Mouse (Mus musculus) adrenal gland (tissue): ENCODE measurements at regions not wholly inside any gene's neighbourhood (a gene's known extent, or its start where the extent isn't known, plus 50 kb on each side); places are given as distances from the start of the nearest gene placed in this dataset.

ENCODE experiments used
- intact Hi-C: fragments of 180-260 bp; cut with DNase I; formaldehyde crosslinking; loops from one replicate; pipeline ENCODE4 v1.15.1; 2025

DNA sequence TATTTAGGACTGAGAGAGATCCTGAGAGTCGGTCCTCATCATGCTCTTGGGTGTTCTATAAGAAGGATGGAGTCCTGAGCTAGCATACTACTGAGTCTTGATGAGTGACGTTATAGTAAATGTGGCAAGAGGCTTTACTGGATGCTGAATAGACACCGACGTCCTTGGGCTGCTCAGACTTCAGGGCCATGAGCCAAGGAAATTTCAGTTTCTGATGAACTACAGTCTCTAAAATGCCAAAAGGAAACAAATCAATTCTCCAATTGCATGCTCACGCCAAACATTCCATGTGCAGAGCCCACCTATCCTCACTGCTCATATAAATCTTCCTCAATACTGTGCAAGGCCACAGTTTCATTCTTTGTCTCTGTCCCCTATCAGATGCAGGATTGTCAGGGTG, 277.2 kb upstream of the Sox11 start:
- intact Hi-C loops, result no loop called here

DNA sequence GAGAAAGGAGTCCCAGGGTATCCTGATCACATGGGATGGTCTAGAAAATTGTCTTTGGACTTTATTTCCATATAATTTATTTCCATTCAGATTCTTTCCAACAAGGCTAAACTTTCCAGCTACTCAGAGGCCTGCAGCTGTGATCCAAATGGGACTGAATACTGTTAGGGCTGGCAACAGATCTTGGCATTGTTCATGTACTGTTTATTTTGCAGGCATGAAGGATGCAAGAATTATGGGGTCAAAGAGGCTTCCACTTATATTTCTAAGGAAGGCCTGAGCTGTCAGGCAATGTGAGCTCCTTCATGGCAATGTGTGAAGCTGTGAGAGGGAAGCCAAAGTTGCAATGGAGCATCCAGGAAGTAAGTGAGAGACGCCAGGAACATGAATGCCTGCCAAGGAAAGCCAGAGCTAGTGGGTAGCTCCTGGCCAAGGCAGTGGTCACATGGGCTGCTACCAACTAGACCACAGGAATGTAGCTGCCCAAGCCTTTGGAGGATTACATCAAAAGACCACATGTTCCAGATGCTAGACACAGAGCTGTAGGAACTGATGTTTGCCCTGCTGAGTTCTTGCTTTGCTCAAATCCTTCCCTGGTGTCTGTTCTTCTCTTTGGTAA, 261.8 kb upstream of the Sox11 start:
- intact Hi-C loops, result no loop called here

DNA sequence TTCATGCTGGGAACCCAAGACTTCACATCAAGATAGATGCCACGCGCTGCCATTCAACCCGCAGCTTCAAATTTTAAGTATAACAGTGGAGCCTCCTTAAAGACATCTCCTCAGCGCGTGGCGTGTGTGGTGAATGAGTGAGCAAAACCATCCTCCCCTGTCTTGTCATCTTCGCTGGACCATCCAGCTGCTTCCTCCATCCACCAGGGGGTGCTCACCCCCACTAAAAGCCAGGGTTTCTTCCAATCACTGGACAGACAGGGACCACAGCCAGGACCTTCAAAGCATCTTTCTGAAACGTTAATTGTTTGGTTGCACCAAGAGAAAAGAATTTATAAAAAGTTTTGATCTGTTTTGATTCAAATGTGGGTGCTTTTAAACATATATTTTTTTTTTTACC, 256.8 kb upstream of the Sox11 start:
- intact Hi-C loops, result loop anchor here (2.0 to 5.0 kb wide), 2 partner anchors 583 to 834 kb away; no protein-coding TSS in a partner anchor

DNA sequence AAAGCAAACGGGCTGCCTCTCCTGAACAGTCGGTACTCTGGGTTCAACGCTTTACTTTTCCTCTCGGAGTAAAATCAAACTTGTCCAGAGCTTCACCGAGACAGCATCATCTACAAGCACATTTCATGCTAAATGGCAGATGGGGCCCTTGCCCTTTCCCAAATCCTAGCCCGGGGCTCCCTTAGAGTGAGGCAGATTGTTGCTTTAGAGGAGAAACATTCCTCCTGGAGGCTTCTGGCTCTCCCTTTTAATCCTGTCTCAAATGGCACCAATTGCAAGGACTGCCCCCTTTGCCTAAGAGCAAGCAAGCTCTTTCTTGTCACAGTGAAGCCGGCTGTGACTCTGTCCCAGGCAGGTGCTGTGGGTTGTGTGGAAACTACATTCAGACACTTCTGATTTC, 255.5 kb upstream of the Sox11 start:
- intact Hi-C loops, result loop anchor here (2.0 to 5.0 kb wide), 2 partner anchors 584 to 835 kb away; no protein-coding TSS in a partner anchor

DNA sequence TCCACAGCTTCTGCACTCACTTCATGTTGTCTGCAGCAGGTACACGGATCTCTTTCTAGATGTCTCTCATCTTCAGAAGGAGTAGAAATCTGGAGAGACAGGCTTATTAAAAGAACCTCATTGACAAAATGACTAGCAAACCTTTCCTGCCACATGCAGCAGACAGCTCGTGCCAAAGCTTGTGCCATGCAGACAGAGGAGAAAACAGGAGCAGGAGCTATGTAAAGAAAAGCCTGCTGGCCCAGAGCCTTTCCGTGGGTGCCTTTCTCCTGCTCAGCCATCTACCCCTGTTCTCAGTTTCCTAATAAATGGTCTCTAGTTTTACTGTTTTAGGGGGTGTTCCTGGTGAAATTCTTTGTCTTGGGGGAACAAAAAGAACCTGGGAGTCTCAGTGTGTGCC, 254.9 kb upstream of the Sox11 start:
- intact Hi-C loops, result loop anchor here (5.0 kb wide), 1 partner anchor 585 kb away; no protein-coding TSS in a partner anchor

DNA sequence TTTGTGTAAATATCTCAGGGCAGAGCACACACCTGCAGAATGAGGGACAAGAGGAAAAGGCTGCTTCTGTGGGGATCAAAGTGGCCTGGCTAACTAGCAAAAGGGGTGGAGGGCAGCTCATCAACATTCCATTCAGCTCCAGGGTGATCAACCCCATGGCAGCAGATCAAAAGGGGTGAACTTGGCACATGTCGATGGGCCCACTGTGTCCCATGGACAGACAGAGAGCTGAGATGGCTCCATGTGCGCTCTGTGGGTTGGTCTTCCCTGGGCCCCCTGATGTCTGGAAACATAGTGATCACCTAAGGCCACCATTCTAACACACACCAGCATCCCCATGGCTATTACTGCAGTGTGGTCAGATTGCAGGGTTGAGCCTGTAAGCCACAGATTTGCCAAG, 253.2 kb upstream of the Sox11 start:
- intact Hi-C loops, result loop anchor here (5.0 kb wide), 1 partner anchor 587 kb away; no protein-coding TSS in a partner anchor

DNA sequence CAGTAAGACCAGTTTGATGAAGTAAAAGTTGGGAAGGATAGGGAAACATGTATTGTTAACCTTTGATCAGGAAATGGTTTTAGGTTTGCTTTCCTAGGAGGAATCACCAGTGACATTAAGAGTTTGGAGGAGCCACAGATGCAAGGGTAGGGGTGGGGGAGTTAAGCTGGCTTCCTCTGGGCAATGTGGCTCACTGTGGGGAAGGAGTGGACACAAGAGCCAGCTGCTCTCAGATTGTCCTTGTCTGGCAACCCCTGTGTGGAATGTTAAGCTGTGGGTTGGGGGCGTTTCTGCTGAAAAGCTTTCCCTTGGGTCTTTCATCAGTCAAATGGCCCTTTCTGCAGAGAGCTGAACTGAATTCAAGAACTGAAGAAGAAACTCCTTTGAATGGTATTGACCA, 251.1 kb upstream of the Sox11 start:
- intact Hi-C loops, result no loop called here

DNA sequence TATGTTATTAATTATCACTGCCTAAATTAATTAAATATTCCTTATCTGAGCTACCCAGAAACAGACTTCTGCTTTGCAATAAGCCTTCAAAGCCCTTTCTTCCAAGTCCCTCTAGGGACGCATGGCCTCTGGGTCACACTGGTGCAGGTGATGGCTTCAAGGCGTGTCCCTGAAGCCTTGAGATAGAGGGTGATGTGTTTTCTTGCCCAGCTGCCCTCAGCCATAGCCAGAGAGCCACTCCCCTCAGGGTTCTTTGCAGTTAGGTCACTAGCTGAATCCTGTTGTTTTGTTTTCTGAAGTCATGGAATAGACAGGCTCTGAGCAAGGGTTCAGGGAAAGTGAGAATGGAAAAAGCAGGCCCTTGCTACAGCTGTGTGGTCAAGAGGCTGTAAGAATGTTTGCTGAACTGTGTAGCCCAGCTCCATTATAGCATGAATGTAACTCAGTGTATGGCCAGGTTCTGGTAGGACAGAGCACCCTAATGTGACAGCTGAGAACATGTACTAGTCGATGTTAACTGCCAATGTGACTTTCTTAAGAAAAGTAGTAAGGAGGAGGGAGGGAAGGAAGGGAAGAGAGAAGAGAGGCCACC, 233.8 kb upstream of the Sox11 start:
- intact Hi-C loops, result no loop called here

DNA sequence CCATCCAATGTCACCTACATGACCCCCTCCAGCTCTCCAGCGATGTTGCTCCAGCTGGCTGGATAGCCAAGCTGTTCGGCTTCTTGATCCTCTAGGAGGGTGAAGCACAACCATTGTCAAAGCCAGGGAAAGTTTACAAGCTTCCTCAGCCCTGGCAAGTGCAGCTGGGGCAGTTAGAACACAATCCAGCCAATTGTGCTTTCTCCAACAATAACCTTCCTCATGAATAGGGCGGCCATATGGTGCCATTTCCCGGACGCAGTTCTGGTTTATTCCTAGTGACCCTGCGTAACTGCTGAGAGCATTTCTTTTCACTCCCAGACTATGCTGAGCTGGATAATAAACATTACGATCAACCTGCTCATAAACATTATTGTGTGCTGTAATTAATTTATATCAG, 233.3 kb upstream of the Sox11 start:
- intact Hi-C loops, result no loop called here

DNA sequence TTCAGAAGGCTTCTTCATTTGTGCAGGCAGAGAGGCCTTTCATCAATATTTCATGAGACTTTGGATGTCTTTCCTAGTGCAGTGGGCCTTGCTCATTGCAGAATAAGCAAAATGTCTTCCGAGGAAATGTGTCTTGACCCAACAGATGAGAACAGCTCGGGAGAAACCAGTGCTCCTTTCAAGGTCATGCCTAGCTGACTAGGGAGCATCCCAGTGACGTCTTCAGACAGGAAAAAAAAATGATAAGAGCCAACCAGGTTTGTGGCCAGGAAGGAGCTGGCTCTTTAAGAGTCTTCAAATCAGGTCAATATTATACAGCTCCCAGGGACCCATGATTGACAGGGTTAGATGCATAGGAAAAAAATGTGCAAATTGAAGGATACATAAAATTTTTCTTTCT, 224.9 kb upstream of the Sox11 start:
- intact Hi-C loops, result no loop called here

DNA sequence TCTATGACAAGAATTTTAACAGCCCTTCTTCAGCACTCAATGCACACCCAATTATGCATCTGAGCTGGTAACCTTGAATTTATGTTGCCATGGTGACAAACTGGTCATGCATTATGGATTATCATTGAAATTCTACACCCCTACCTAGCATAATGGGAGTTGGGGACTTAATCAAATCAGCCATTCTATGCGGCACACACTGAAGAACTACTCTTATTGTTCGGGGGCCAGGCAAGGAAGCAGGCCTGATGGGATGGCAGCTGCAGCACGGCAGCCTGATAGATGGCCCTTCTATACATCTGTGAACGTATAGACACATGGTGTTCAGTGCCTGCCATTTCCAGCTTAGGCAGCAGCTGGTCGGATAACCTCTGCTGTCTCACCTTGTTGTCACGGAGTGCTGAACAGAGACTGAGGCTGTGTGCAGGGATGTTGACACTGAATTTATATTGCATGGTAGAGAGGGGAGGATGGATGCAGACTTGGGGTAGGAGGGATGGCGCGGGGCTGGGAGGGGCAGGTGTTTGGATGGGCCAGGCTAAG, 223.7 kb upstream of the Sox11 start:
- intact Hi-C loops, result no loop called here

DNA sequence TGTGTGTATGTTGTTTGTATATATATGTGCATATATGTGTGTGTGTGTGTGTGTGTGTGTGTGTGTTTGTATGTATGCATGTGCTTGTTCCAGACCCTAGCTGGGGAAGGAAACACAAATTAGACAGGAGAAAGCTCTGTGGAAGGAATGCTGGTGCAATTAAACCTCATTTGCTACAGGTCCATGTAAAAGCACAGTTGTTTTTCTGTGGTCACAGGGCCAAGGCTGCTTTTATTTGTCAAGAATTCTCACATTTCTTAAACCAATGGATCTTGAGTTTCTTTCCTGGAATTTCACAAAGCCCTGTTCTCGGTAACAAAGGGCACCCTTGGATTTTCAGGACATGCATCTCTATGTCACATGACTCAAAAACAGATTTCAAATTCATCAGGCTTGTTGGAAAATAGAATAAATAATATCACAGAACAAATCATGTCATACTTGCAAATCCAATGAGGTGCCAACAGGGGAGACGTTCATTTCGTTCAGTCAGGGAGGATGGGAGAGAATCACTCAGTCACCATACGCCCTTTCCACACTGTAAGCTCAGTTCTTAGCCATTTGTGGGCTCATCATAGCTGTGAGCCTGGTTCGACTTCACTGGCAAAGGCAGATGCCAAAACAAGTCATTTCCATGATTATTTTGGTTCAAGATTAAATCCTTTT, 222.4 kb upstream of the Sox11 start:
- intact Hi-C loops, result no loop called here

DNA sequence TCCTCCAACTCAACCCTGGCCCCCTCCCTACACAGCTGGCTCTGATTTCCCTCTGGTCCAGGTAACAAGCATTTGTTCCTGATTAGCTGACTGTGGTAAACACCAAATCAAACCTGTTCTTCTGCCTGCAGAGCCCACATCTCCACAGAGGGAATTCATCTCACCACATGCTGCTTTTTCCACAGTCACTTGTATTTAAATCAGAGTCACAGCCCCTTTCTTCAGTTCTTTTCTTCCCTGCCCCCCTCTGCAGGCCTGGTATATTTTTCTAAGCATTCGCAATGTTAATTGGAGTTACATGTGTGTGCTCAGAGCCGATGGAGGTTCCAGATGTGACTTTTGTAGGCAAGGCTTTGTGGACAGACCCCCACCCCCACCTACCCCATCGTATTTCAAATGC, 221.5 kb upstream of the Sox11 start:
- intact Hi-C loops, result no loop called here

DNA sequence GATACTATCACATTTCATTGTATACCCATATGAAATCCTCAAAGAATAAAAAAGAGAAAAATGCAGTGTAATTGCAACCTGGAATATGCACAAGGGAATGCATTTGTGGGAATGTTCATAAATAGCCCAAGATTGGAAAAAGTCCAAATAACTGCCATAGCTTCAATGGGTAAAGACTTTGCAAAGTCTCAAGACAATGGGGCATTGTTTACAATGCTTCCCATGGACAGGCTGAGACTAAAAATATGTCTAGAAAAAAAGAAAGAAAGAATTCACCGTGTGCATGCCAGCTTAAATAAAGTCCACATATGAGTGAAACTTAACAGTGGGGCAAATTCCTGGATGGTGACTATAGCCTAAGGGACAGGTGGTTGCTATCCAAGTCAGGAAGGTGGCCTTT, 210.4 kb upstream of the Sox11 start:
- intact Hi-C loops, result no loop called here

DNA sequence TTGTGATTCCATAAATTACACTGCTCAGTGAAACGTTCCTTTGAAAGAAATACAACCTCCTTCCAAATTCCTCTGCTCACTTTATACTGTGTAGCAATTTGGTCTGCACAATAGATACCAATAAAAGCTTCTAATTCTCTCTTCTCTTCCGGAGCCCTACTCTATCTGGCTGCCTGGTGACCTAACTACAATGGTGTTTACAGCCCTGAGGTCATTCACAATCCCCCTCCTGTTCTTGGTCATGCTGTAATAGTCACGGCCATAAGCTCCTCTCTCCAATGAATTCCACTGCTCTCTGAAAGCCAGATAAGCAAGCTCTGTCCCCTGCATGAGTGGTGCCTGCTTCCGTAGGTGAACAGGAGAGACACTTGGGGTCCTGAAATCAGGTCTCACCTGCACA, 195.8 kb upstream of the Sox11 start:
- intact Hi-C loops, result no loop called here

DNA sequence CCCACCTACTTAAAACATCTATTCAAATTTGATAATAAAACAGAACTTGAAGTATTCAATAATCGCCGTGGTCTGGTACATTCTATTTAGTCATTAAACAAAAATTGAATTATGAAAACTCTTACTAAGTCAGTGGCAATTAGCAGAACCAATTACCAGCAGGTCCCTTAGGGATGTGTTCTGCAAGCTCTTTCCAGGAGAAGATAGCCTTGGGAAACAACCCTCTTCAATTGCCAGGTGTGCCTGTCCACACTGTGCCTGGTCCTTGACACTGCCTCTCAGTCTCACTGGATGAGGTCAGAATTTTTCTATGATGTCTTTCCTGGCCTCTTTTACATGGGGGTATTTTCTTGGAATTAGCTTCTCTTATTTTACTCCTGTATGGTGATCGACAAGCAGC, 195.1 kb upstream of the Sox11 start:
- intact Hi-C loops, result no loop called here

DNA sequence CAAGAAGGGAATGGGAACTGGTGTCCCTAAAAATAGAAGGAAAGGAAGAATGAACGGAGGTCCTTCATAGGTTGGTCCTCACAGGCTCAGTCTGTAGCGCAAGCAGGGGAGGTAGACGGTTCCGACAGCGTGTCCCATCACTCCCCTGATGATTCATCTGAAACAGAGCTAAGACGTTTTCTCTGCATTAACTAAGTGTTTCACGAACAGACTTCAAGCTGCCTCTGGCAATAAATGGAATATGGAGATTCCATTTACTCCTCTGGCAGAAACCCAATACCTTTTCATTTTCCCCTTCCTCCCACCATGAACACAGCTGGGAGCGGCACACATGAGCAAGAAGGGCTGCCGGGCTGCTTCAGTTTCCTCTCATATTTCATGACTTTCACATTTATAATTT, 194.6 kb upstream of the Sox11 start:
- intact Hi-C loops, result no loop called here

DNA sequence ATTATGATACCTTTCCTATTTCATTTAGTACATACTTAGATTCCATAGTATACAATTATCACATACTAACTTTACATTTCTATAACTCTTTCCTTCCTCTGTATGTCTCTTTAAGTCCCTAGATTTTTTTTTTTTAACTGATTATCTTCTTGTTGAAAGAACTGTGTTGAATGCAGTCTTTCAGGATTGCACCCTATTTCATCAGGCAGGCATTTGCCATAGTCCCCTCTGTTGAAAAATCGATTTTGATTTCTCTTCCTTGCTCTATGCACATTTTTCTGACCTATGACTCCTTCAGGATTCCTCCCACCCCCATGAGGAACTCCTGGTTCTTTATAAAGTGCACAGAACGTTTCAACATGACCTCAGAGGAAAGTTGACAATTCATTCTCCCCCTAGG, 183.2 kb upstream of the Sox11 start:
- intact Hi-C loops, result no loop called here

DNA sequence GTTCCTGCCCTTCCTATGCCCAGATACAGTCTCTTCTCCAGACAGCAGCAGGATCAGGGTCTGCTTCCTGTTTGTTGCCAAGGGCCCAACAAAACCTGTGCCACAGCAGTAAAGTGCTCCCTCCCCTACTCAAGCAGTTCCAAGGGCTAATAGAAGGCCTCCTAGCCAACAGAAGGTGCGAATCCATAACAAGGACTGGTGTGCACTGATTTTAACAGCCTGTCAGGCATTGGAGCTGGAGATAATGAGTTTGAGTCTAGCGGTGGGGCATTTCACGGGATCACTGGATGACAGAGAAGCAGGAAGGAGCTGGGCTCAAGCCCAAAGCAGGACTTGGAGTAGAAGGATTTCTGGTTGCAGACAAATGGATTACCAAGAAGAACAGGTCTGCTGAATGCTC, 170.9 kb upstream of the Sox11 start:
- intact Hi-C loops, result no loop called here

DNA sequence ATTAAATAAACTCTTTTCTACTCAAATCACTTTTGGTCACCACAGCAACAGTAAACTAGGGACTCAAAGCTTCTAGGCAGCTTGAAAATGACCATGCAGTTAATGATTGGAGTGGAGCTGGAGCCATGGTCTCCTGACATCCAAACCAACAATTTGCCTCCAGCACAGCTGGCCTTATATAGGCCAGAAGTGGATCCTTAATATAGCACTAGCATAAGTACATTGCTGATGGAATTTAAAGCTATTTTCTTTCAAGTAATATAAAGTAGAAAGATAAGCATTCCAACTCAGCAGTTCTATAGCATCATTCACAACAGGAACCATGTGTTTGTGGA, 165.8 kb upstream of the Sox11 start:
- intact Hi-C loops, result no loop called here

DNA sequence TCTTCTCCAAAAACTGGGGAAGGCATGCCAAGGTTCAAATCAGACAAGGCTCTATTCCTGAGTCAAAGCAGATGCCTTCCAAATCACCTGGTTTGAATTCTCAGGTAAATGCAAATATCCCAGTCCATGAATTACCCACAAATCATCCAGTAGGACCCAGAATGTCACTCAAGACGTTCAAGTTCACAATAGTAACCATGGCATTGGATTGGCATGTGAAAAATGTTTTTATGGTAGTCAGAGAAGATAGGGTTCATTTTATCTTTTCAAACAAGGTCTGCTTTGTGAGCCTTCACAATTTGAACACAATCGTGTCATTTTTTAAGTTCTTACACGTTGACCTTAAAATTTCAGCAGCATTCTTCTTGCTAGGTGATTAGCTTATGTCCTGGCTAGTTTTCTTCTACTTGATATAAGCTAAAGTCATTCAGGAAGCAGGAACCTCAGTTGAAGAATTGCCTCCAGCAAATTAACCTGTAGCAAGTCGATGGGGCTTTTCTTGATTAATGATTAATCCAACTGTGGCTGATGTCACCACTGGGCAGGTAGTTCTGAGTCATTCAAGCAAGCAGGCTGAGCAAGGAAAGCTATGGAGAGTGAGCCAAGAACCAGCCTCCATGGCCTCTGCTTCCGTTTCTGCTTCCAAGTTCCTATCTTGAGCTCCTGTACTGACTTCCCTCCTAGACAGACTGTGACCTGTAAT, 165.3 kb upstream of the Sox11 start:
- intact Hi-C loops, result no loop called here
